Mouse (Mus musculus) forebrain, embryonic 10.5 days (tissue): Measurements from ENCODE around the gene Parp16. TPM values are rescaled to one million over a fixed set of nuclear protein-coding genes. Genes with fewer than 3 reads are reported as not detected.

ENCODE experiments used
- DNase-seq: peaks from one replicate; pipeline ENCODE4 v3.0.0-alpha.2; 2017; ENCODE audit warnings: low spot score; ENCODE audit errors: extremely low spot score
- H3K27ac ChIP-seq: fragments of 300-500 bp; sonication (generic); 2 replicates; pipeline ENCODE4 v1.5.1; 2016; ENCODE audit warnings: mild to moderate bottlenecking
- H3K27me3 ChIP-seq: fragments of 300-500 bp; sonication (generic); 2 replicates; pipeline ENCODE4 v1.6.1; 2016; ENCODE audit warnings: mild to moderate bottlenecking; ENCODE audit not compliant: poor library complexity, severe bottlenecking
- H3K36me3 ChIP-seq: fragments of 300-500 bp; sonication (generic); replicated peaks from 2 replicates; pipeline ENCODE4 v1.6.1; 2016; ENCODE audit warnings: mild to moderate bottlenecking, moderate library complexity
- H3K4me1 ChIP-seq: fragments of 300-500 bp; sonication (generic); 2 replicates; pipeline ENCODE4 v1.6.1; 2016
- H3K4me3 ChIP-seq: fragments of 300-500 bp; sonication (generic); 2 replicates; pipeline ENCODE4 v1.5.1; 2016; ENCODE audit warnings: mild to moderate bottlenecking, moderate library complexity
- H3K9me3 ChIP-seq: fragments of 300-500 bp; sonication (generic); 2 replicates; pipeline ENCODE4 v1.6.1; 2016; ENCODE audit warnings: mild to moderate bottlenecking, moderate library complexity
- WGBS: fragments of 180-500 bp; shearing (Covaris S2); methylation state at CpG from one replicate; pipeline ENCODE4 v1.1.7; 2016; 5-methylcytosine and 5-hydroxymethylcytosine counted together
- polyA plus RNA-seq: library from polyadenylated mRNA; unstranded; fragments of >200 nt; fragmentation: Nextera tagmentation; extraction: Ambion mirVana; gene quantifications from 2 replicates; pipeline ENCODE4 v1.2.1, GENCODE M21; 2016

The Parp16 gene
- polyA plus RNA-seq, 1 experiment from 2014 or later = 8.5 TPM

DNA sequence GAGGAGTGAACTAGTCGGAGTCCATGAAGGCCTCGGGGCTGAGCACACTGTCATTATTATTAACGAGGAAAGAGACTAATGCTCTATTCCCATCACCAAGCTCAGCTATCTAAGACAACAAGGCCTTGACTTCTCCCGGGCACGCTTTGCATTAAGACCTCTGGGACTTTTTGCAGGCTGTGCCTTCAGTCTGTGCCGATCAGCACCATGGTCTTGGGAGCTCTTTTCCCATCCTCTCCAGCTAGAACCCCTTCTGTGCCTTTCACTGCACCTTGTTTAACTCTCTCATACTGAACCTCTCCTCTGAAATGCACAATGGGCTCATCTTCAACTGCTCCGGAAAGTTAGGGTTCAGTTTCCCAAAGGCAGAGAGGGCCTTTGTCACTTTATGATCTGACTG, 4.8 kb upstream of the Parp16 start:
- Histone ChIP-seq H3K27ac (peak overlapping the region; percentile 82), H3K4me1 (peaks cover 79% of the 10 kb centered on the region), H3K4me3 (no peak overlapping the region), H3K9me3 (no peaks in the 10 kb centered on the region), H3K36me3 (peaks cover 18% of the 10 kb centered on the region), H3K27me3 (no peaks in the 10 kb centered on the region)
- DNase-seq = no peak
- WGBS = 62% methylated on average over 7 of the region's 7 CpGs

- Histone ChIP-seq H3K27ac (peak overlapping the region; percentile 82), H3K9me3 (no peaks in the 10 kb centered on the region), H3K27me3 (no peaks in the 10 kb centered on the region), H3K36me3 (peaks cover 7% of the 10 kb centered on the region), H3K4me3 (peak overlapping the region; percentile 21), H3K4me1 (peaks cover 80% of the 10 kb centered on the region)
- 20% methylated on average over 2 of the region's 2 CpGs for WGBS
- DNase-seq = no peak
Observed at GRCm38 (mm10) chr9:65191389-65191754, 3.8 kb upstream of the Parp16 start.

DNA sequence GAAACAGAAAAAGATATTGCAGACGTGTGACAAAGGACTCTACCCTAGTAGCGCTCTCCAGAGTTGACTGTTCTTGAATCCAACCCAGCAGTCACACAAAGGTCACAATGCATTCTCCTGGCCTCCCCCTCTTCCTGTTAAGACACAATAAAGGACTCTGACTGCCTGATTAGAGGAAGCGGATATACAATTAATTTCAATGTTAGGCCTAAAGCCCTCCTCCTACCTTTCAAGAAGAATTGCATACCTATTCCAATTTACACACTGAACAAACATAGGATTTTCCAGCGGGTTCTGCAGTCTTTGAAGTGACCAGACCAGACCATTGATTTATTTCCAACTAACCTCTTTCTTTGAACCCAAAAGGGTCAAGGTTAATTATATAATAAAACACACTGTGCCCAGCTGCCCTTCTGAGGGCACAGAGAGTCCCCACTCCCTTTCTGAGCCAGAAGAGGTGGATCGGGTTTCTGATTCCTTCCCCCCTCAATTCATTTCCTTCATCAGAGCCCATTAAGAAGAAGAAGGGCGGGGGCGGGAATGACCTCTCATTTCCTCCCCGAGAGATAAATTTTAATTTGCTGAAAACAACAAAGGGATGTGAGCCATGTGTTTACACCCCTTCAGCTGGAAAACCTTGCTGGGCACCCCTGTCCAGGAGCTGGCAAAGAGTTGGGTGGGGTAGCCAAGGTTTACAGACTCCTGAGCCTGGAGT, 3.2 kb upstream of the Parp16 start:
- 6% methylated on average over 8 of the region's 8 CpGs for WGBS
- Histone ChIP-seq H3K27me3 (no peaks in the 10 kb centered on the region), H3K4me3 (peak overlapping the region; percentile 21), H3K36me3 (peaks cover 2% of the 10 kb centered on the region), H3K27ac (peak overlapping the region; percentile 82), H3K9me3 (no peaks in the 10 kb centered on the region), H3K4me1 (peaks cover 79% of the 10 kb centered on the region)
- DNase-seq = peak; percentile 54

DNA sequence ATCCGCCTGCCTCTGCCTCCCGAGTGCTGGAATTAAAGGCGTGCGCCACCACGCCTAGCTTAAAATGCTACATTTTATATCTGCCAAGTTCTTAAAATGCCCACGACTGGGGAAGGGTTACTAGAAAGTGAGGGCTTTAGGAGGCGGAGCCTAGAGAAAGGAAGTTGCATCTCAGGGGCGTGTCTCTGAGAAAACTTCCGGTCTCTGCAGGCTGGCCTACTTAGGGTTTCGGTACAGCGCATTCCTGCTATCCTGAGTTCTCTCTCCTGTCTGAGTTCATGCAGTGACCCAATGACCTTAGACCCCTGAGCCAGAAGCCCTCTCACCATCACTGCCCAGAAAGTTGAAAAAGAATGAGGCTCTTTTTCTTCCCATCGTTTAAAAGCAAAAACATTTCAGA, 1.9 kb upstream of the Parp16 start:
- peaks cover 85% of the 10 kb centered on the region for H3K4me1 ChIP-seq
- 67% methylated on average over 12 of the region's 12 CpGs for WGBS
- H3K27me3 ChIP-seq = no peaks in the 10 kb centered on the region
- H3K27ac ChIP-seq = peak overlapping the region; percentile 68; the same call in 1 of the 2 replicates
- H3K4me3 ChIP-seq = no peak overlapping the region
- no peak for DNase-seq
- no peaks in the 10 kb centered on the region for H3K9me3 ChIP-seq
- no peaks in the 10 kb centered on the region for H3K36me3 ChIP-seq

- Histone ChIP-seq H3K4me3 (peak overlapping the region; percentile 3; the same call in 1 of the 2 replicates), H3K27me3 (no peaks in the 10 kb centered on the region), H3K27ac (peak overlapping the region; percentile 95), H3K36me3 (no peaks in the 10 kb centered on the region), H3K4me1 (peaks cover 76% of the 10 kb centered on the region), H3K9me3 (no peaks in the 10 kb centered on the region)
- peak; percentile 42 for DNase-seq
- WGBS = 54% methylated on average over 8 of the region's 8 CpGs
Observed at GRCm38 (mm10) chr9:65195621-65195981, 448 bp downstream of the Parp16 start.

DNA sequence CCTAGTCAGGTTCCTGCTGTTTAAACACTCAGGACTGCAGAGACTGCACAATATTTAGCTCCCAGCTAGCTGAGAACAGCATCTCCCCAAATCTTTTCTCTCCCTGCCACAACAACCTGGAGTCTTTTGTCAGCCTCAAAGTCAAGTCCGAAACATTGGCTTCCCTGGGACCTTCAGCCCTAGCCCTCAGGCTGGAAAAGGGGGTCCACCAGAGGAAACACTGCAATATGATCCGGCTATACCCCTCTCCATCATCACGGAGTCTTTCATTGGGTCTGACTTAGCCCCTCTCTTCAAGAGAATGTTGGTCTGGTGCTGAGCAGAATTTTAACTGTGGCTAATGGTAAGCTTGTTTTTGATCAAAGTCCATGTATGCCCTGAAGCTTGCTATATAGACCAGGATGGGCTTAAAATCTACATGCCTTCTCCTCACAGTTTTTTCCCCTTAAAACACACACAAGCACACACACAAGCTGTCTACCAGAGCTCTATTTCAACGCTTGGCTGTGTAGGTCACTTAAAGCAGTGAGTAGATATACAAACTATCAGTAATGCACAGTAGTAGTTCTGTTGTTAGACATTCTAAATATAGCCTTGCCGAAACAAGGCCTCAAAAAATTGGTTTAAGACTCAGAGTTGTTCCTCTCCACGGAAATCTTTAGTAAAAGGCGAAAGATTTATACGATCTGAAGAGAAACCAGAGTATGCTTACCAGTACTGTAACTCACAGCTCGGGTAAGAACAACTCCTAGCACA, 1.0 kb downstream of the Parp16 start:
- peak; percentile 71 for DNase-seq
- Histone ChIP-seq H3K9me3 (no peaks in the 10 kb centered on the region), H3K4me3 (peak overlapping the region; percentile 22), H3K4me1 (peaks cover 71% of the 10 kb centered on the region), H3K36me3 (no peaks in the 10 kb centered on the region), H3K27ac (peak overlapping the region; percentile 95), H3K27me3 (no peaks in the 10 kb centered on the region)
- WGBS = 7% methylated on average over 9 of the region's 9 CpGs

DNA sequence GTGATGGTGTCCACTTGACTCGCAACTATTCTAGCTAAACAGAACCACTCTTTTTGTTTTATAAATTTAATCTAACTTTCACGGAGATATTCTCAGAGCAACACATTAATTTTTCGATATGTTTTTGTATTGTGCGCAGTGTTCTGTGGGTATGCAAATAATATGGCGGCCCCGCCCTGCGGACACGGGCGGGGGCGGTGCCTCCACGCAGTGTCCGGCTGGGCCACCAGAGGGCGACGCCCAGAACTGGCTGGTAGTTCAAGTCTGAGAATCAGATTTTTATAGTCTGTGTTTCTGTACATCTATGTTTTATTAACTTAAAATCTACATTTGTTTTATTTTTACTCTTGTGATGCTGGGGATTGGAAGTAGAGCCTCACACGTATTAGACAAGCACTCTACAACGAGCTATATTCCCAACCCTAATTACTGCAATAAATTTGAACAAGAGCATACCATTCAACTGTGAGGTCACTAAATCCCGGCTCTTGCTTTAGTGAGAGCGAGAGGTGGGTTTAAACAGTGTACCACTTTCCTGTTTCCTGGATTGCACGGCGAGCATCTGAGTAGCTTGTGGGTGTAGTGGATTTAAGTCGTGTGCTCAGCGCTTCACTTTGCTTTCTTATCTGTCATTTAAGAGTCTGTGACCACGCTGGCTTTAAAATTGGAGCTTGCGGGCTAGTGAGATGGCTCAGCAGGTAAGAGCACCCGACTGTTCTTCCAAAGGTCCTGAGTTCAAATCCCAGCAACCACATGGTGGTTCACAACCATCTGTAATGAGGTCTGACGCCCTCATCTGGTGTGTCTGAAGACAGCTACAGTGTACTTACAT, 1.8 kb downstream of the Parp16 start:
- 23% methylated on average over 26 of the region's 26 CpGs for WGBS

GRCm38 (mm10) chr9:65197826-65198225, 2.7 kb downstream of the Parp16 start:
- no peaks in the 10 kb centered on the region for H3K9me3 ChIP-seq
- no peak for DNase-seq
- 89% methylated on average over 6 of the region's 6 CpGs for WGBS
- no peaks in the 10 kb centered on the region for H3K36me3 ChIP-seq
- H3K27me3 ChIP-seq = no peaks in the 10 kb centered on the region
- 0 out of 2 replicates have a peak overlapping the region, but pooled peaks have one; percentile 30 for H3K27ac ChIP-seq
- peaks cover 62% of the 10 kb centered on the region for H3K4me1 ChIP-seq
- no peak overlapping the region for H3K4me3 ChIP-seq

More for the DNA sequence above, 1.8 kb downstream of the Parp16 start:
- peak overlapping the region; percentile 22 for H3K4me3 ChIP-seq
- H3K36me3 ChIP-seq = no peaks in the 10 kb centered on the region
- peaks cover 64% of the 10 kb centered on the region for H3K4me1 ChIP-seq
- H3K9me3 ChIP-seq = no peaks in the 10 kb centered on the region
- H3K27ac ChIP-seq = peak overlapping the region; percentile 95
- no peaks in the 10 kb centered on the region for H3K27me3 ChIP-seq
- DNase-seq = peak; percentile 84

DNA sequence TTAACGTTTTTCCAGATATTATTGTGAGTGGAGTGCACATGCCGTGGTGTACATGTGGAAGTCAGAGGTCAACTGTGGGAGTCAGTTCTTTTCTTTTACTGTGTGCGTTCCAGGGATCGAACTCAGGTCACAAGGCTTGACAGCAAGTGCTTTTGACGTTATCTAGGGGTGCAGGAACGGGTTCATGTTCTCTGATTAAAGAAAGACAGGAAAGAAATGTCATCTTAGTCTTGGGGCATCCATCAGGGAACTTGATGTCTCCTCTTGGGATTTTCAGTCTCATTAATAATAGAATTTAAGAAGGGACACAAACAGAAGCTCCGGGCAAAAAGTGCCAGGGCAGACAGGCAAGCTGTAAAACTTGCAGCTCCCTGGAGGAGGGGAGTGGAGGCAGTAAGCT, 4.6 kb downstream of the Parp16 start:
- Histone ChIP-seq H3K4me3 (no peak overlapping the region), H3K36me3 (no peaks in the 10 kb centered on the region), H3K27ac (peak overlapping the region; percentile 25; the same call in 1 of the 2 replicates), H3K27me3 (no peaks in the 10 kb centered on the region), H3K4me1 (peaks cover 43% of the 10 kb centered on the region), H3K9me3 (no peaks in the 10 kb centered on the region)
- DNase-seq = no peak
- 80% methylated on average over 7 of the region's 7 CpGs for WGBS

DNA sequence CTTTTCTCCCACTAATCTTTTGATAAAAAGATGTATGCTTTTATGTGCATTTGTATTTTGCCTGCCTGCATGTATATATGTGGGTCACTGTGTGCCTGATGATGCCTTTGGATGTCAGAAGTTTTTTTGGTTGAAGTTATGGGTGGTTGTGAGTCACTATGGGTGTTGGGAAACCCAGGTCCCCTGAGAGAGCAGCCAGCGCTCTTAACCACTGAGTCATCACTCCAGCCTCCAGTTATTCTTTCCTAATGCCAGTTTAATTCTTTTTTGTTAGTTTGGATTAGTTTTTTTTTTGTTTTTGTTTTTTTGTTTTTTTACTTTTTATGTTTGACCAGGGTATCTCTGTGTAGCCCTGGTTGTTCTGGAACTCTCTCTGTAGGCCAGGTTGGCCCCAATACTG, 5.5 kb downstream of the Parp16 start:
- WGBS = 89% methylated on average over 1 of the region's 1 CpGs

GRCm38 (mm10) chr9:65201021-65201380, 5.8 kb downstream of the Parp16 start:
- no peaks in the 10 kb centered on the region for H3K9me3 ChIP-seq
- peaks cover 31% of the 10 kb centered on the region for H3K4me1 ChIP-seq
- DNase-seq = peak; percentile 50
- H3K27ac ChIP-seq = peak overlapping the region; percentile 49; the same call in 1 of the 2 replicates
- no peaks in the 10 kb centered on the region for H3K27me3 ChIP-seq
- no peak overlapping the region for H3K4me3 ChIP-seq
- no peaks in the 10 kb centered on the region for H3K36me3 ChIP-seq
- WGBS = 53% methylated on average over 3 of the region's 3 CpGs

More for the DNA sequence above, 5.5 kb downstream of the Parp16 start:
- Histone ChIP-seq H3K4me3 (no peak overlapping the region), H3K27me3 (no peaks in the 10 kb centered on the region), H3K4me1 (peaks cover 35% of the 10 kb centered on the region), H3K9me3 (no peaks in the 10 kb centered on the region), H3K27ac (no peak overlapping the region), H3K36me3 (no peaks in the 10 kb centered on the region)
- DNase-seq = no peak

GRCm38 (mm10) chr9:65201381-65202164, 6.4 kb downstream of the Parp16 start:
- Histone ChIP-seq H3K4me3 (peak overlapping the region; percentile 51), H3K4me1 (peaks cover 28% of the 10 kb centered on the region), H3K9me3 (no peaks in the 10 kb centered on the region), H3K27ac (peak overlapping the region; percentile 88), H3K27me3 (no peaks in the 10 kb centered on the region), H3K36me3 (no peaks in the 10 kb centered on the region)
- WGBS = 1% methylated on average over 18 of the region's 18 CpGs
- DNase-seq = peak; percentile 71
